Mouse (Mus musculus): ENCODE results near the gene Col4a3. TPM values are rescaled to one million over a fixed set of nuclear protein-coding genes. Genes with fewer than 3 reads are reported as not detected.

The Col4a3 gene
- total and polyA plus RNA-seq, 2 experiments, result 0.28 to 1.2 TPM

GRCm38 (mm10) chr1:82590266-82590665, 3.5 kb downstream of the Col4a3 start:
- 21% methylated on average over 4 of the region's 4 CpGs for WGBS
- DNase-seq (ENCODE audit: extremely low read depth, low read depth, low spot score), result no peak
- no peaks in the 10 kb centered on the region for H3K79me2 ChIP-seq (ENCODE audit: control insufficient read depth, insufficient read depth, low read length)
- no peaks in the 10 kb centered on the region for H3K27me3 ChIP-seq (ENCODE audit: control insufficient read depth, insufficient read depth, low read length)
- H3K4me3 ChIP-seq (ENCODE audit: insufficient read depth, low read depth, low read length), result no peak overlapping the region
- H3K27ac ChIP-seq (replicated peaks; ENCODE audit: insufficient read depth, low read depth, low read length), result no peak overlapping the region
- no peak overlapping the region for H3K9ac ChIP-seq (ENCODE audit: low read depth, low read length)
- no peaks in the 10 kb centered on the region for H3K36me3 ChIP-seq (ENCODE audit: control insufficient read depth, insufficient read depth, low read length)
- TF ChIP-seq CTCF (IDR thresholded peaks at IDR 0.05; ENCODE audit: low read depth, low read length) (no peak), POLR2A (IDR thresholded peaks at IDR 0.05; ENCODE audit: extremely low read depth, insufficient read depth, low read length) (no peak)
- H3K4me1 ChIP-seq (ENCODE audit: control insufficient read depth, insufficient read depth, low read length), result peaks cover 4% of the 10 kb centered on the region; the same call in 1 of the 2 replicates

DNA sequence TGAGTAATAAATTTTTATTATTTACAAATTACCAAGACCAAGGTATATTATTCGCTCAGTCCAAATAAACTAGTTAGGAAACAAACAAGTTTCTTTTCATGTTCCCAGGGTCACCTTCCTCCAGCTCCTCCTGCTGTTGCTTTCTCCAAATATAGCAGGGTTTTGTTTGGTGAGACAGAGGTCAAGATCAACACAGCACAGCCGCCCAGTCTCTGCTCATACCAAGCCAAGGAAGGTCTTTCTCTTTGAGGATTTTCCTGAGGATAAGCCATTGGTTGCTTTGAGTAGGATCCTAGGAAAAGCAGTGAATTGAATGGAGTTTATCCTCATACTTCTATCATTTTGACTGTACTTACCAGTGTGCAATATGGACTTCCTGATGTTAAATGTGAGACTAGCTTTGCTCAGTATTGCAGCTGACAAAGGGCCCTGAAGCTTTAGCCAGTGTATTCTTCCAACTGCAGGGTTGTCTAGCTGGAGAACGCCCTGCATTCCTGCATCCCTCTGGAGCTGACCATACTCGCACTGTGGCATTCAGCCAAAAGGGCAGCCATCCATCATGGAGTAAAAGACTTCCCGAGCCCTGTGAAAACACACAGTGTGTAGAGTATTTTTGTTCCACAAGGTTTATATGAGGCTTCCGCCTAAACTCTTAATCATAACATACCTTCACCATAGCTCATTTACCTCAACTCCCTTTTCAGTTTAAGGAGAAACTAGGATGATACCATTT, 10.3 kb downstream of the Col4a3 start:
- Histone ChIP-seq H3K79me2 (ENCODE audit: control insufficient read depth, insufficient read depth, low read length) (no peaks in the 10 kb centered on the region), H3K36me3 (ENCODE audit: control insufficient read depth, insufficient read depth, low read length) (no peaks in the 10 kb centered on the region), H3K27ac (replicated peaks; ENCODE audit: insufficient read depth, low read depth, low read length) (no peak overlapping the region), H3K27me3 (ENCODE audit: control insufficient read depth, insufficient read depth, low read length) (no peaks in the 10 kb centered on the region), H3K9ac (ENCODE audit: low read depth, low read length) (no peak overlapping the region), H3K4me1 (ENCODE audit: control insufficient read depth, insufficient read depth, low read length) (no peaks in the 10 kb centered on the region), H3K4me3 (ENCODE audit: insufficient read depth, low read depth, low read length) (no peak overlapping the region)
- no peak for TF ChIP-seq CTCF (IDR thresholded peaks at IDR 0.05; ENCODE audit: low read depth, low read length)
- TF ChIP-seq POLR2A (IDR thresholded peaks at IDR 0.05; ENCODE audit: extremely low read depth, insufficient read depth, low read length), result no peak
- 59% methylated on average over 6 of the region's 6 CpGs for WGBS
- no peak for DNase-seq (ENCODE audit: extremely low read depth, low read depth, low spot score)

- Histone ChIP-seq H3K4me3 (ENCODE audit: insufficient read depth, low read depth, low read length) (no peak overlapping the region), H3K4me1 (ENCODE audit: control insufficient read depth, insufficient read depth, low read length) (no peaks in the 10 kb centered on the region), H3K9ac (ENCODE audit: low read depth, low read length) (no peak overlapping the region), H3K36me3 (ENCODE audit: control insufficient read depth, insufficient read depth, low read length) (no peaks in the 10 kb centered on the region), H3K27me3 (ENCODE audit: control insufficient read depth, insufficient read depth, low read length) (no peaks in the 10 kb centered on the region), H3K27ac (replicated peaks; ENCODE audit: insufficient read depth, low read depth, low read length) (no peak overlapping the region), H3K79me2 (ENCODE audit: control insufficient read depth, insufficient read depth, low read length) (no peaks in the 10 kb centered on the region)
- TF ChIP-seq POLR2A (IDR thresholded peaks at IDR 0.05; ENCODE audit: extremely low read depth, insufficient read depth, low read length) (no peak), CTCF (IDR thresholded peaks at IDR 0.05; ENCODE audit: low read depth, low read length) (no peak)
- no peak for DNase-seq (ENCODE audit: extremely low read depth, low read depth, low spot score)
- 75% methylated on average over 7 of the region's 7 CpGs for WGBS
Observed at GRCm38 (mm10) chr1:82603198-82603950, 16.7 kb downstream of the Col4a3 start.

GRCm38 (mm10) chr1:82605347-82605746, 18.6 kb downstream of the Col4a3 start:
- Histone ChIP-seq H3K4me3 (ENCODE audit: insufficient read depth, low read depth, low read length) (no peak overlapping the region), H3K27me3 (ENCODE audit: control insufficient read depth, insufficient read depth, low read length) (no peaks in the 10 kb centered on the region), H3K9ac (ENCODE audit: low read depth, low read length) (no peak overlapping the region), H3K27ac (replicated peaks; ENCODE audit: insufficient read depth, low read depth, low read length) (no peak overlapping the region), H3K4me1 (ENCODE audit: control insufficient read depth, insufficient read depth, low read length) (no peaks in the 10 kb centered on the region), H3K79me2 (ENCODE audit: control insufficient read depth, insufficient read depth, low read length) (no peaks in the 10 kb centered on the region), H3K36me3 (ENCODE audit: control insufficient read depth, insufficient read depth, low read length) (no peaks in the 10 kb centered on the region)
- no peak for DNase-seq (ENCODE audit: extremely low read depth, low read depth, low spot score)
- TF ChIP-seq POLR2A (IDR thresholded peaks at IDR 0.05; ENCODE audit: extremely low read depth, insufficient read depth, low read length) (no peak), CTCF (IDR thresholded peaks at IDR 0.05; ENCODE audit: low read depth, low read length) (no peak)
- WGBS, result 87% methylated on average over 7 of the region's 7 CpGs

DNA sequence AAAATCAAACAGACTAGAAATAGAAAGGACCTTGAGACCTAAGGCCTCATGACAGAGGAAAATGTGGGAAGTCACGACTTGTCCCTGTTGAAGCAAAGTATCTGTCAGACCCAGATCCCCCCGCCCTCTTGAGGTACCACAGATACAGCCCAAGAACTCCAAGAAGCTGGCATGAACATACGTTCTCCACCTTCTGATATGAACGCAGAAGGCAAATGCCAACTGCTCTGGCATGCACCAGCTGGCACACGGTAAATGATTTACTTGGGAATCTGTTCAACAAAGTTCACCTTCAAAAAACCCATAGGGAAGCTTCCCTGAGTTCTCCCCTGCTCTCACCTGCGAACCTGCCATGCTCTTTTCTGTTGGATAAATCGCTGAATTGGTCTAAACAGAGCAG, 19.1 kb downstream of the Col4a3 start:
- Histone ChIP-seq H3K4me3 (ENCODE audit: insufficient read depth, low read depth, low read length) (no peak overlapping the region), H3K27me3 (ENCODE audit: control insufficient read depth, insufficient read depth, low read length) (no peaks in the 10 kb centered on the region), H3K9ac (ENCODE audit: low read depth, low read length) (no peak overlapping the region), H3K36me3 (ENCODE audit: control insufficient read depth, insufficient read depth, low read length) (no peaks in the 10 kb centered on the region), H3K27ac (replicated peaks; ENCODE audit: insufficient read depth, low read depth, low read length) (no peak overlapping the region), H3K4me1 (ENCODE audit: control insufficient read depth, insufficient read depth, low read length) (no peaks in the 10 kb centered on the region), H3K79me2 (ENCODE audit: control insufficient read depth, insufficient read depth, low read length) (no peaks in the 10 kb centered on the region)
- WGBS, result 45% methylated on average over 7 of the region's 7 CpGs
- peak; percentile 28 for DNase-seq (ENCODE audit: extremely low read depth, low read depth, low spot score)
- no peak for TF ChIP-seq CTCF (IDR thresholded peaks at IDR 0.05; ENCODE audit: low read depth, low read length)
- TF ChIP-seq POLR2A (IDR thresholded peaks at IDR 0.05; ENCODE audit: extremely low read depth, insufficient read depth, low read length), result no peak
